Mouse (Mus musculus): Measurements from ENCODE around the gene Slc22a2. TPM values are rescaled to one million over a fixed set of nuclear protein-coding genes. Genes with fewer than 3 reads are reported as not detected.
"Not testable (repeated sequence)": the region's sequence is repeated elsewhere in the genome, so short reads cannot be mapped to it uniquely, and the experiment has no call there.

Gene Slc22a2
- polyA plus RNA-seq, 1 experiment: not detected

DNA sequence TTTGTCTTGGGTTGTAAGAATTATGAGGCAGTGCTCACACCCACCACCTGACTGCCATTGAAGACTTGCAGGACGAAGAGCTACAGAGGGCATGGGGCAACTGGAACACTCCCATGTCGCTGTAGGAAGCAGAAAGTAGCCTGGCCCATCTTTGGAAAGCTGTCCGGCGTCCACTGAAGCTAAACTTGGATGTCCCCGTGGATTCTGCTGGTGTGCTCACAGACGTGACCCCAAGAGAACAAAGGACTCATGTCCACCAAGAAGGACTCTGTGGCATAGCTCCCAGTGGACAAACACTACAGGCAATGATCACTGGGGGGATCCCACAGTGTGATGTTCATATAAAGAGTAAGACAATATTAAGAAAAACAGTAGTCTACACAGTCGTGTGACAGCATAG lies 74.9 kb downstream of the Slc22a2 start:
- H3K27ac ChIP-seq (ENCODE audit: insufficient read depth, low read length): no peak overlapping the region
- H3K4me3 ChIP-seq (ENCODE audit: insufficient read depth, low read length): no peak overlapping the region
- H3K4me1 ChIP-seq (ENCODE audit: control insufficient read depth, insufficient read depth, low read length): no peaks in the 10 kb centered on the region
- no peak for TF ChIP-seq POLR2A (IDR thresholded peaks at IDR 0.05; ENCODE audit: low read depth, low read length)
- TF ChIP-seq CTCF (IDR thresholded peaks at IDR 0.05; ENCODE audit: borderline replicate concordance, insufficient read depth, low read length): no peak

DNA sequence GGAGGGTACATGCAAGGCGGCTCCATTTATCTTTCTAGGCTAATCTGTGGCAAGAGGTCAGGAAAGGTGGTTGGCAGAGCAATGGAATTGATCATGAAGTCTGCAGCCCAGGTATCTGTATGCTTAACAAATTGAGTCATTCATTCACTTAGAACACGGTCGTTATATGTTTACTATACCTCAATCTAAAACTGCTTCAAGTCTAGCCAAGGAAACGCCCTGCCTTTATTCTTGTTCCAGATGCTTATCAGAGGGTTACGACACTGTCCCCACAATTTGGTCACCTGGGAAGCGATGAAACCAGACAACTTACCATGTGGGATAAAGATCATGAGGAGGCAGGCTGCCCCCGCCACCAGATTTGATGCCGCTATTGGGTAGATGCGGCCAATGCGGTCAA lies 75.3 kb downstream of the Slc22a2 start:
- no peak for TF ChIP-seq CTCF (IDR thresholded peaks at IDR 0.05; ENCODE audit: borderline replicate concordance, insufficient read depth, low read length)
- TF ChIP-seq POLR2A (IDR thresholded peaks at IDR 0.05; ENCODE audit: low read depth, low read length): no peak
- Histone ChIP-seq H3K27ac (ENCODE audit: insufficient read depth, low read length) (no peak overlapping the region), H3K4me1 (ENCODE audit: control insufficient read depth, insufficient read depth, low read length) (no peaks in the 10 kb centered on the region), H3K4me3 (ENCODE audit: insufficient read depth, low read length) (no peak overlapping the region)

DNA sequence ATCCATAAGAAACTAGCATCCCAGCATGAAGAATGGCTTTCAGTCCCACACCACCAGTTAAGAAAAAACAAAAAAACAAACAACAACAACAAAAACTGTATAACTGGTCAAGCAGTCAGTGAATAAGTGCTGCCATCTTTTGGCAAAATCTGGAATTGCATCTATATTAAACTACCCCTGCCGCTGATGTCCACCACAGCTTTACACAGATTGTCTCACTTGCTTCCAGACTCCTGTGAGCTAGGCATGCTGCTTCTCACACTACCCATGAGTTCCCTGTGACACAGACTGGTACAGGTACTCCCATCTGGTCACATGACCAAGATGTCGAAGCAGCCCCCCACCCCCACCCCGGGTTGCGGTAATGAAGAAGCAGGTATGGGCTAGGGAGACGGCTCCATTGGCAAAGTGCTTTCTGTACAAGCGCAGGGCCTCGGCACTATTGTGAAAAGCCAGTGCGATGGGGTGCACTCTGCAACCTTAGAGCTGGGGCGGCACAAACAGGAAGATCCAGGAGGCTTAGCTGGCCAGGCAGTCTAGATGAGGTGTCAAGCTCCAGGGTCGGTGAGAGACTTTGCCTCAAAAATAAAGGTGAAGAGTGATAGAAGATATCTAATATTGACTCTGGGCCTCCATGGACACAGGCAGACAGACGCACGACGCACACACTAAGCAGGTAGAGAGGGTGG lies 76.8 kb downstream of the Slc22a2 start:
- H3K4me3 ChIP-seq (ENCODE audit: insufficient read depth, low read length): no peak overlapping the region
- no peak overlapping the region for H3K27ac ChIP-seq (ENCODE audit: insufficient read depth, low read length)
- TF ChIP-seq POLR2A (IDR thresholded peaks at IDR 0.05; ENCODE audit: low read depth, low read length) (no peak), CTCF (IDR thresholded peaks at IDR 0.05; ENCODE audit: borderline replicate concordance, insufficient read depth, low read length) (no peak)
- H3K4me1 ChIP-seq (ENCODE audit: control insufficient read depth, insufficient read depth, low read length): no peaks in the 10 kb centered on the region

DNA sequence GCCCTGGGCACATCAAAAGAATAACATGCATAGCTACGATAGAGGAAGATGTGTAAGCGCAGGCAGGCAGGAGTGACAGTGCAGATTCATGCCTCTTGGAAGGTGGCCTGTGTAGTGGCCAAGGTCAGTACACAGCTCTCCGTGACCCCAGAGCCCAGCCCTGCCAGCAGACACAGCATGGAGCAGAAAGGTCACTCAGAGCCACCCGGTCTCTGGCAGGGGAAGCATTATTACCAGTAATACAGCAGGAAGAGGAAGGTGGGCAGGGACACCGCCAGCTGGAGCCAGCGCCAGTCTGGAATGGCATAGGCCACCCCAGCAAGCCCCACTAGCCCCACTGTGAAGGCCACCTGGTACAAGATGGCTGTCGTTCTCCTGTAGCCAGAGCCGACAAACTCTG lies 80.2 kb downstream of the Slc22a2 start:
- Histone ChIP-seq H3K4me1 (ENCODE audit: control insufficient read depth, insufficient read depth, low read length) (no peaks in the 10 kb centered on the region), H3K4me3 (ENCODE audit: insufficient read depth, low read length) (no peak overlapping the region), H3K27ac (ENCODE audit: insufficient read depth, low read length) (no peak overlapping the region)
- no peak for TF ChIP-seq CTCF (IDR thresholded peaks at IDR 0.05; ENCODE audit: borderline replicate concordance, insufficient read depth, low read length)
- TF ChIP-seq POLR2A (IDR thresholded peaks at IDR 0.05; ENCODE audit: low read depth, low read length): no peak

DNA sequence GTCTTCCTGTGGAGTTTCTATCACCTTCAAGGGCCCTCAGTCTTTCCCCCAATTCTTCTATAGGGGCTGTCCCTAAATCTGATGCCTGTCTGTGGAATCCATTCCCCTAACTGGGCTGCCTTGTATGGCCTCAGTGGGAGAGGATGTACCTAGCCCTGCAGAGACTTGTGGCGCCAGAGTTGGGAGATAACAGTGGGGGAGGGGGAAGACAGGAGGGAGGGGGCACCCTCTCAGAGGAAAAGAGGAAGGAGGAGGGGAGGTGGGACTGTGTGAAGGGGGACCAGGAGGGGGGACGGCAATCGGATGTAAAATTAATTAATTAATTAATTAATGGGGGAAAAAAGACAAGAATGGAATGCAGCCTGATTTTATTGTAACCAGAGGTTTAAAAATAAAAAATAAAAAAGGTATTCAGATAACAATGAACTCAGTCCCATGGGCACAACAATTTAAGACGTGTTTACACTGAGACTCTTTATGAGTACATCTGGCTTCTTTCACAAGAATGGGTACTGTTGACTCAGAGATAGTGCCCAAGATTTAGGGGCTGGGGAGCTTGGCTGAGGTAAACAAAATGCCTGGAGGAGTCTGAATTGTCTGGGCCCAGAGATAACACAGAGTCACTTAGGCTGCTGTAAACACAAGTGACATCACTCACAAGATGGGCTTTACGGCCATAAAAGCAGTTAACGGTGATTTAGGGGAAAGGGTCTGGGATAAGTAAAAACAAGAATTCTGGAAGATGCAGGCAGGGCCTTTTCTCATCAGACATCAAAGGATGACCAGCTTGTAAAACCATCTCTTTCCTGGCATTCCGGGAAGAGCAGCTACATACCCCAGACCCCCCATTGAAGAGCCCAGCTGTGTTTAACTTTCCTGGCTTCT lies 84.8 kb downstream of the Slc22a2 start:
- TF ChIP-seq POLR2A (IDR thresholded peaks at IDR 0.05; ENCODE audit: low read depth, low read length) (no peak), CTCF (IDR thresholded peaks at IDR 0.05; ENCODE audit: borderline replicate concordance, insufficient read depth, low read length) (no peak)
- Histone ChIP-seq H3K4me3 (ENCODE audit: insufficient read depth, low read length) (no peak overlapping the region), H3K27ac (ENCODE audit: insufficient read depth, low read length) (no peak overlapping the region), H3K4me1 (ENCODE audit: control insufficient read depth, insufficient read depth, low read length) (no peaks in the 10 kb centered on the region)

DNA sequence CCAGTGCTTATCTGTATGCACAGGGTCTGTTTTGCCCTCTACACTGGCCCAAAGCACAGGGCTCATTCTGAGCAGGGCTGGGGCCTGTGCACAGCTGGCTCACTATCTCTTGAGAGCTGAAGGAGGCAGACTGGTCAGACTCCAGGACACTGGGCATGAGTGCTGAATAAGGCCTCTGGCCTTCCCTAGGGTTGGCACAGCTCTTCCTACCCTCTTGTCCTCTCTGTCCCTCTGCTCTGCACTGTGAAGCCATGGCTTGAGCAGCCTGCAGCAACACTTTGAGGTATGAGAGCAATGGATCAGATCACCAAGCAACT lies 85.4 kb downstream of the Slc22a2 start:
- H3K4me3 ChIP-seq (ENCODE audit: insufficient read depth, low read length): no peak overlapping the region
- TF ChIP-seq POLR2A (IDR thresholded peaks at IDR 0.05; ENCODE audit: low read depth, low read length): no peak
- TF ChIP-seq CTCF (IDR thresholded peaks at IDR 0.05; ENCODE audit: borderline replicate concordance, insufficient read depth, low read length): no peak
- no peaks in the 10 kb centered on the region for H3K4me1 ChIP-seq (ENCODE audit: control insufficient read depth, insufficient read depth, low read length)
- no peak overlapping the region for H3K27ac ChIP-seq (ENCODE audit: insufficient read depth, low read length)

DNA sequence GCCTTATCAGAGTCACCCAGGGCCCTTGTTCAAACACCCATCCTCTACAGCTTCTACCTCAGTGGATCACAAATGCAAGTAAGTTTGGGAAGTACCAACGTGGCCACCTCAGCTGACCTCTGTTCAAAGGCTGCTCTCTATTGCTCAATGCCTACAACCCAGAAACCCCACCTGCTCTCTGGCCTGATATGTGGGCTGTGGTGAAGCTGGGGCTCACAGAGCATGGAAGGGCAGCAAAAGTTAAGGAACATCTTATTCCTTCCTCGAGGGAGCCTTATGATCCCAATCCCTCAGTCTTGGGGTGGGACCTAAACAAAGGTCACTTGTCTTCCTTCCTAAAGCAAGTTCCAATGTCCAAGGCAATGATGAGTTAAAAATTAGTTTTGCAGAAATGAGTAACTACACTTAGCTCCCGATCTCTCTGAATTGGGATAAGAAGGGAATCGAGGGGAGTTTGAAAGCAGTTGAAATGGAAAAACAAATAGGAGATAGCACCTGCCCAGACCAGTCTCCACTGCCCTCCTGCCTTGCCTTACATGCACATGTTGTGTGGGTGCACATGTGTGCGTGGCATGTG lies 87.2 kb downstream of the Slc22a2 start:
- no peak for TF ChIP-seq POLR2A (IDR thresholded peaks at IDR 0.05; ENCODE audit: low read depth, low read length)
- TF ChIP-seq CTCF (IDR thresholded peaks at IDR 0.05; ENCODE audit: borderline replicate concordance, insufficient read depth, low read length): no peak
- Histone ChIP-seq H3K4me1 (ENCODE audit: control insufficient read depth, insufficient read depth, low read length) (no peaks in the 10 kb centered on the region), H3K4me3 (ENCODE audit: insufficient read depth, low read length) (no peak overlapping the region), H3K27ac (ENCODE audit: insufficient read depth, low read length) (no peak overlapping the region)

DNA sequence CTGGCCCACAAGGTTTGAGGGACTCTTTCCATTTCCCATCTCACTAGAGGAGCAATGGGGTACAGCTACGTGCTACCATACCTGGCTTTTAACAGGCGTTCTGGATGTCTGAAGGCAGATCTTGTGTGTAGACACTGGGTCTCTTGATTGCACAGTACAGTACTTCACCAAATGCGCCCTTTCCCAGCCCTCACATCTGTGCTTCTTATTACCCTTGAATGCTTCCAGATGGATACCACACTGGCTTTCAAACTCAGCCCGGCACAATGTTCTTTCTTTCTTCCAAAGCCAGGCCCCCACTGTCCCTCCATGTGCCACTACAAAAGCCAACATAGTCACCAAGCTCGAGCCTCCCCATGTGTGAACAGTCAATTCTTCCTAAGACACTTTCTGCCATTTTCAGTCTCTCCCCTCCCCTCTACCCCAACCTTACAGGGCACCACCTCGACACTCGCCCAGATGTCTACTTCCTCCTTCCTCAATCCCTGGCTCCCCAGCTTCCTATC lies 88.4 kb downstream of the Slc22a2 start:
- Histone ChIP-seq H3K4me3 (ENCODE audit: insufficient read depth, low read length) (no peak overlapping the region), H3K27ac (ENCODE audit: insufficient read depth, low read length) (no peak overlapping the region), H3K4me1 (ENCODE audit: control insufficient read depth, insufficient read depth, low read length) (no peaks in the 10 kb centered on the region)
- TF ChIP-seq POLR2A (IDR thresholded peaks at IDR 0.05; ENCODE audit: low read depth, low read length) (no peak), CTCF (IDR thresholded peaks at IDR 0.05; ENCODE audit: borderline replicate concordance, insufficient read depth, low read length) (no peak)

DNA sequence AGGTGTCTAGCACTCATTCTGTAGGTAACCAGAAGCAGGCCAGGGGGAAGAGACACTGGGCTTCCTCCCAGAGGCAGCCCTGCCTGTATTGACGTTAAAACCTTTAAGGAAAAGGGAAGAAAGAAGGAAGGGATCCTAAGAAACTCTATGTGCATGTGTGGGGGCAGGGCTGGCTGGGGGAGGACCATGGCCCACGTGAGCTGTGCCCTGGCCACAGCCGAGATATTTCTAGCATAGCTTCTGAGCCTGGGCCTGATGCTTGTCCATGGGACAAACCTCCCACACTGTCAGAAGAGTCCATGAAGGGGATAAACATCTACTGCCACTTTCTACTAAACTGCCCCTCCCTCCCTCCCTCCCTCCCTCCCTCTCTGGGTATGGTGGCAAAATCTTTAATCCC lies 89.9 kb downstream of the Slc22a2 start:
- no peak for TF ChIP-seq POLR2A (IDR thresholded peaks at IDR 0.05; ENCODE audit: low read depth, low read length)
- TF ChIP-seq CTCF (IDR thresholded peaks at IDR 0.05; ENCODE audit: borderline replicate concordance, insufficient read depth, low read length): no peak

DNA sequence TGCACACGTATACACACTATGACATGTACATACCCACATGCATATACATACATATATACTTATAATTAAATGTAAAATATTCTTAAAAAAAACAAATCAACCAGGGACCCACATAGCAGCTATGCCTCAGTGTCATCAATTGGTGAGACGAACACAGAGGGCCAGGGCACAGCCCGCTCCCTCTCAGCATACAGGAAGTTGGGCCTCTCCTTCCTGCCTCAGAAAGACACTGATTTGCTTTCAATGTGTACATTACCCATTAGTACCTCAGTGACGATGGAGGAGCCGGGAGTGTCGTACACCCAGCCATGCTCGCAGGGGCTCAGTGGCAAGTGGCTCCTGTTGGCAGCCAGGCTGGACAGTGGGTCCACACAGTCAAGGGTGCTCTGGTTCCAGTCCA lies 91.0 kb downstream of the Slc22a2 start:
- not testable (repeated sequence) for H3K27ac ChIP-seq (ENCODE audit: insufficient read depth, low read length); H3K4me1 ChIP-seq (ENCODE audit: control insufficient read depth, insufficient read depth, low read length); H3K4me3 ChIP-seq (ENCODE audit: insufficient read depth, low read length)

More for the DNA sequence above, 89.9 kb downstream of the Slc22a2 start:
- Histone ChIP-seq H3K27ac (ENCODE audit: insufficient read depth, low read length) (no peak overlapping the region), H3K4me1 (ENCODE audit: control insufficient read depth, insufficient read depth, low read length) (no peaks in the 10 kb centered on the region), H3K4me3 (ENCODE audit: insufficient read depth, low read length) (no peak overlapping the region)
